Mouse (Mus musculus): ENCODE measurements around the gene Plxnb2.

DNA sequence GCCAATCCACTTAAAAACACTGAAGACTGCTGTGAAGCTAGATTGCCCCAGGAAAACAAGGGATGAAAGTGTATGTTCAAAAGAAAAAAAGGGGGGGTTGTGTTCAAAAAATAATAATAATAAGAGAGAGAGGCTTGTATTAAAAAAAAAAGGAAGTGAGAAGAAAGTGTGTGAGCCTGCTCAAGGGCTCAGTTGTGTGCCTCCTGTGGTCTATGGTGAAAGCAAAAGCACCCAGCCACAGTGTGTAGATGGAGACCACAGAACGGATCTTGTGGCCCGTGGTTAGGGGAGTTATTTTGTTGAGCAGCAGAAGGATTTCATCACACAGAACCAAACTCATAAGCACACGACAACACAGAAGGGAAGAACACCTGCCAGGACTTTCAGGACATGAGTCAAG lies 49.3 kb downstream of the Plxnb2 start:
- TF ChIP-seq CTCF (IDR thresholded peaks at IDR 0.05; ENCODE audit: low read depth, low read length): no peak
- TF ChIP-seq POLR2AphosphoS5 (IDR thresholded peaks at IDR 0.05; ENCODE audit: insufficient replicate concordance, low read depth, low read length): no peak
